Mouse (Mus musculus) midbrain, embryonic 15.5 days (tissue): Measurements from ENCODE around the gene Psen1. TPM values are rescaled to one million over a fixed set of nuclear protein-coding genes. Genes with fewer than 3 reads are reported as not detected.

Experiments
- ATAC-seq: fragments of 200-750 bp; cut with Nextera tagmentation; replicated peaks from 2 replicates; pipeline ENCODE4 v1.8.0; 2017; ENCODE audit warnings: moderate TSS enrichment
- H3K27ac ChIP-seq: fragments of 300-500 bp; sonication (generic); 2 replicates; pipeline ENCODE4 v1.5.1; 2015; ENCODE audit warnings: mild to moderate bottlenecking, inconsistent platforms
- H3K27me3 ChIP-seq: fragments of 300-500 bp; sonication (generic); replicated peaks from 2 replicates; pipeline ENCODE4 v1.6.1; 2015; ENCODE audit warnings: inconsistent platforms
- H3K36me3 ChIP-seq: fragments of 300-500 bp; sonication (generic); replicated peaks from 2 replicates; pipeline ENCODE4 v1.6.1; 2015; ENCODE audit warnings: inconsistent platforms
- H3K4me1 ChIP-seq: fragments of 300-500 bp; sonication (generic); 2 replicates; pipeline ENCODE4 v1.6.1; 2015; ENCODE audit warnings: inconsistent platforms
- H3K4me2 ChIP-seq: fragments of 300-500 bp; sonication (generic); 2 replicates; pipeline ENCODE4 v1.6.1; 2015; ENCODE audit warnings: inconsistent platforms, mild to moderate bottlenecking, moderate library complexity
- H3K4me3 ChIP-seq: fragments of 300-500 bp; sonication (generic); 2 replicates; pipeline ENCODE4 v1.5.1; 2015; ENCODE audit warnings: mild to moderate bottlenecking, inconsistent platforms
- H3K9ac ChIP-seq: fragments of 300-500 bp; sonication (generic); 2 replicates; pipeline ENCODE4 v1.6.1; 2015; ENCODE audit warnings: mild to moderate bottlenecking, inconsistent platforms
- H3K9me3 ChIP-seq: fragments of 300-500 bp; sonication (generic); 2 replicates; pipeline ENCODE4 v1.6.1; 2016; ENCODE audit warnings: inconsistent platforms
- WGBS: fragments of 180-500 bp; shearing (Covaris S2); methylation state at CpG from one replicate; pipeline ENCODE4 v1.1.7; 2015; ENCODE audit warnings: mixed read lengths; 5-methylcytosine and 5-hydroxymethylcytosine counted together
- polyA plus RNA-seq: library from polyadenylated mRNA; unstranded; fragments of >200 nt; fragmentation: Nextera tagmentation; extraction: Ambion mirVana; gene quantifications from 2 replicates; pipeline ENCODE4 v1.2.1, GENCODE M21; 2015

Psen1 gene
- polyA plus RNA-seq, 1 experiment from 2014 or later: 74.7 TPM

- Histone ChIP-seq H3K9me3 (no peaks in the 10 kb centered on the region), H3K4me3 (no peak overlapping the region), H3K27me3 (no peaks in the 10 kb centered on the region), H3K36me3 (0 out of 2 replicates have a peak, but pooled peaks cover 11% of the 10 kb centered on the region), H3K4me2 (no peak overlapping the region), H3K9ac (no peak overlapping the region), H3K4me1 (no peaks in the 10 kb centered on the region), H3K27ac (no peak overlapping the region)
- no peak for ATAC-seq
- 90% methylated on average over 7 of the region's 7 CpGs for WGBS
Measured at GRCm38 (mm10) chr12:83701608-83702007, 13.7 kb downstream of the Psen1 start.

DNA sequence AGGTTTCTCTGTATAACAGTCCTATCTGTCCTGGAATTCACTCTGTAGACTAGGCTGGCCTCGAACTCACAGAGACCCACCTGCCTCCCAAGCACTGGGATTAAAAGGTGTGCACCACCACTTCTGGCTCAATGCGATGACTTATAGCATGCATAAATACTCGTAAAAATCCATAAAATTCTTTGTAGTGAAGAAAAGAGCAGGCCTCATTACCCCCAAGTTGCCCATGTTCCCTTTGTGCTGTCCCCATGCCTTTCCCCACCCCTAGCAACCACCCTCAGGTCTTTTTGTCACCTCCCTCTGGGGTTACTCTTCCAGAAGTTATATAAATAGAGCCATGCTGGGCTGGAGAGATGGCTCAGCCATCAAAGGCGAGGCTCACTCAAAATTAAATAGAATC, 14.8 kb downstream of the Psen1 start:
- Histone ChIP-seq H3K4me2 (no peak overlapping the region), H3K9ac (no peak overlapping the region), H3K4me3 (no peak overlapping the region), H3K4me1 (no peaks in the 10 kb centered on the region), H3K9me3 (no peaks in the 10 kb centered on the region), H3K36me3 (0 out of 2 replicates have a peak, but pooled peaks cover 11% of the 10 kb centered on the region), H3K27ac (no peak overlapping the region), H3K27me3 (no peaks in the 10 kb centered on the region)
- WGBS: 28% methylated on average over 4 of the region's 4 CpGs
- ATAC-seq: no peak

DNA sequence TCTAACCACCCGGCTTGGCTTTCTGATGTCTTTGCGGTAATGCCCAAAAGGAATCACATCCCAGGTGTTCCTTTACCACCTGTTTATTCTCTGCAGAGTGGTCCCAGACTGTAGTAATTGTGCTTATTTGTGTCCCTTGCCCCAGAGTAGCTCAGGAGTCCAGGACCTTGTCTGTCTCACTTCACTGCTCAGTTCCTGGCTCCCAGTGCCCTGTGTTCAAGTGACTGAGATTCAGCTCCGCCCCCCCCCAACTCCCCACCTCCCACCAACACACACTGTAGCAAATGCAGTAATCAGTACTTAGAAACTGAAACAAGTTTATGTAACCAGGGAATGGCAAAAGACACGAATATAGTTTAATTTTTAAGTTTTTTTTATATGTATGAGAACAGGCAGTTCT, 19.0 kb downstream of the Psen1 start:
- no peak overlapping the region for H3K9ac ChIP-seq
- no peaks in the 10 kb centered on the region for H3K36me3 ChIP-seq
- H3K27ac ChIP-seq: no peak overlapping the region
- ATAC-seq: no peak
- H3K4me2 ChIP-seq: no peak overlapping the region
- H3K27me3 ChIP-seq: no peaks in the 10 kb centered on the region
- no peaks in the 10 kb centered on the region for H3K9me3 ChIP-seq
- H3K4me3 ChIP-seq: no peak overlapping the region
- 94% methylated on average over 4 of the region's 4 CpGs for WGBS
- H3K4me1 ChIP-seq: no peaks in the 10 kb centered on the region

DNA sequence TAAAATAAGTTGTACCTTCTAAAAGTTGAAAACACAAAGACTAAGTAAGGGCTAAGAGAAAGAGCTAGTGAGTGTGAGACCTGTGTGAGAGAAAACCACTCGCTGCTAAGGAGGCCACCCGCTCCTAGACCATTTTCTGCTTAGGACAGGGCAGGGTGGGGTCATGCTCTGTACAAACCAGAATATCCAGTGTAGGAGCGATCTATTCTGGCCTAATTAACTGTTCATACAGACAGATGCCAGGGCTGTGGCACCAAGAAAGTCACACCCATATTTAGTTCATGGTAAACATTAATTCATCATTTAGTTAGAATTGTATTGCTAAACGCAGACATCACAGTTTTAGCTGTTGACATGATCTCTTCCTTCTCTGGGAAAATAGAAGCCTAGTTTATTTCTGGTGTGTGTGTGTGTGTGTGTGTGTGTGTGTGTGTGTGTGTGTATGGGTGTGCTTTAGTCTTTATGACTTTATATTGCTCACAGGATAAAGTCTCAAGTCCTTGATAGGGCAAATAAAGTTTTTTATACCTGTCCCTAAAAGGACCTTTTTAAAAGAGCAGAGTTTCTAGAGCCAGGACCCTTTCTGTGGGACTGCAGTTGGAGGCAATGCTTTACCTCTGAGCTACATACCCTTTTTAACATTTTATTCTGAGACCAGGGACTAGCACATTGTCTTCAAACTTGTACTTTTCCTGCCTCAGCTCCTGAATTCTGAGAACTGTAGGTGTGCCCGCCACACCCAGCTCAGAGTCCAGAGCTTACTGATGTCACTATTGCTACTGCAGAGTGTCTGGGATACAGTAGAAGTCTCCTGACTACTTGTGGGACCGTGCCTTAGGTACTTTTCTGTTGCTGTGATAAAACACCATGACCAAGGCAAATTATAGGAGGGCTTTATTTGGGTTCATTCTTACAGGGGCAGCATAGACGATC, 20.5 kb downstream of the Psen1 start:
- no peaks in the 10 kb centered on the region for H3K4me1 ChIP-seq
- H3K27me3 ChIP-seq: no peaks in the 10 kb centered on the region
- no peak overlapping the region for H3K4me2 ChIP-seq
- H3K27ac ChIP-seq: no peak overlapping the region
- H3K36me3 ChIP-seq: peaks cover 12% of the 10 kb centered on the region; the same call in 1 of the 2 replicates
- 90% methylated on average over 7 of the region's 7 CpGs for WGBS
- H3K4me3 ChIP-seq: no peak overlapping the region
- H3K9me3 ChIP-seq: no peaks in the 10 kb centered on the region
- no peak for ATAC-seq
- H3K9ac ChIP-seq: no peak overlapping the region

DNA sequence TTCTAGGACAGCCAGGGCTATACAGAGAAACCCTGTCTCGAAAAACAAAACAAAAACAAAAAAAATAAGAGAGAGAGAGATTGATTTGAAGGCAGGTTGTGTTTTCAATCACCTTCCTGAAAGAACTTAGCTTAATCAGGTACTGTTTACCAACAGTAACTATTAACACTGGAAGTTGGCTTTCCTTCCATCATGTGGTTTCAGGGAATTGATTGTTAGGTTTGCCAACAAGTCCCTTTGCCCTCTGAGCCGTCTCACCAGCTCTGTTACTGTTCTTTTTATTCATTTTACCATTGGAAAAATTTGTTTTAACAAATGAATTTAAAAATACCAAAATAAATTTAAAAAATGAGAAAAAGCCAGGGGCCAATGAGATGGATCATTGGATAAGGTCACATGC, 22.0 kb downstream of the Psen1 start:
- Histone ChIP-seq H3K9ac (no peak overlapping the region), H3K9me3 (no peaks in the 10 kb centered on the region), H3K4me3 (no peak overlapping the region), H3K36me3 (peaks cover 17% of the 10 kb centered on the region; the same call in 1 of the 2 replicates), H3K4me2 (no peak overlapping the region), H3K4me1 (no peaks in the 10 kb centered on the region), H3K27me3 (no peaks in the 10 kb centered on the region), H3K27ac (no peak overlapping the region)
- ATAC-seq: no peak
- WGBS: 93% methylated on average over 2 of the region's 2 CpGs

DNA sequence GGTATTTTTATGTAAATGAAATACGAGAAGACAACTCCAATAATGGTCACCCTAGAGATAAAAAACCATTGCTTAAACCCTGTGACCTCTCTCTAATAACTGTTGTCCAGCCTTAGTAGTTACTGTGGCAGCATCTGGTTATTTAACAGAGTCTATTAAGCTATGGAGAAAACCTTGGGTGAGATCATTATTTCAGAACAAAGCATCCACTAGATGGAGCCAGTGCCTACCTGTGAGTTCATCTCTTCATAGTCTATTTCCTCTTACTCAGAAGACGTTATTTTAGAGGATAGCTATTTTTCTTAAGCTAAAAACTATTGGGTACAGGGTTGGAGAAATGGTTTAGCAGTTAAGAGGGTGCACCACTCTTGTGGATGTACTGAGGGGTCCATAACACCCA, 25.8 kb downstream of the Psen1 start:
- Histone ChIP-seq H3K36me3 (peaks cover 27% of the 10 kb centered on the region; the same call in 1 of the 2 replicates), H3K9ac (no peak overlapping the region), H3K4me1 (no peaks in the 10 kb centered on the region), H3K27ac (no peak overlapping the region), H3K4me2 (no peak overlapping the region), H3K27me3 (no peaks in the 10 kb centered on the region), H3K9me3 (no peaks in the 10 kb centered on the region), H3K4me3 (no peak overlapping the region)
- no peak for ATAC-seq
- WGBS: 45% methylated on average over 2 of the region's 2 CpGs

DNA sequence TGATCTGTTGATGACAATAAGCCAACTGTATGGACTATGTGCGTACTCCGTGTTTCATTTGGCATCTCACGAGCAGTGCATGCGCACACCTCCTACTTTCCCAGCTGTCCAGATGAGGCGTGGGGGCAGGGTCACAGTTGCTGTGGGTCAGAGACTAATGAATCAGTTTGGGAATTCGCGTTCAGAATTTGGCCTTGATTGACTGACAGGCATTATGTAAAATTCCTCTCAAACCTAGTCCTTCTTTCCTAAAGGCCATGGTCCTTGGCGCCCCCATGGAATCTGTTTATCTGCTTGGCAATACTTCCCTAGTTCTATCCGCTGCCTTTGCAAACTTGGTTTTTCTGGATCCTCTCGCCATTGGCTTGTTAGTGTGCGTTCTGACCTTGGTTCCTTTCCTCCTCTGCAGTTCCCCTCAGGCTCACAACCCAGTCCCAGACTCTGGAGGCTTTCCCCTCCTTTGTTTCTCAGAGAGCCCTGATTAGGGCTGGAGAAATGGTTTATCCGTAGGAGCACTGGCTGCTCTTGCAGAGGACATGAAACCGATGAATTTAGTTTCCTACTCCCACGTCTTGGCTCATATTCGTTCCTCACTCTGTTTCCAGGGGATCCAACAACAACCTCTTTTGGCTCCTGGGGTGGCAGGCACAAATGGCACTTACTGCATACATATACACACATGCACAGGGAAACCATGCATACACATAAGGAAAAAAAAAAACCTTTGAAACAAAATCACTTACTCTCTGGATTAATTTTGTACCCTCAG, 28.6 kb downstream of the Psen1 start:
- no peak overlapping the region for H3K4me2 ChIP-seq
- WGBS: 88% methylated on average over 15 of the region's 15 CpGs
- peaks cover 29% of the 10 kb centered on the region; the same call in 1 of the 2 replicates for H3K36me3 ChIP-seq
- no peak overlapping the region for H3K4me3 ChIP-seq
- no peak for ATAC-seq
- no peaks in the 10 kb centered on the region for H3K27me3 ChIP-seq
- H3K9ac ChIP-seq: no peak overlapping the region
- H3K27ac ChIP-seq: no peak overlapping the region
- no peaks in the 10 kb centered on the region for H3K4me1 ChIP-seq
- H3K9me3 ChIP-seq: no peaks in the 10 kb centered on the region

DNA sequence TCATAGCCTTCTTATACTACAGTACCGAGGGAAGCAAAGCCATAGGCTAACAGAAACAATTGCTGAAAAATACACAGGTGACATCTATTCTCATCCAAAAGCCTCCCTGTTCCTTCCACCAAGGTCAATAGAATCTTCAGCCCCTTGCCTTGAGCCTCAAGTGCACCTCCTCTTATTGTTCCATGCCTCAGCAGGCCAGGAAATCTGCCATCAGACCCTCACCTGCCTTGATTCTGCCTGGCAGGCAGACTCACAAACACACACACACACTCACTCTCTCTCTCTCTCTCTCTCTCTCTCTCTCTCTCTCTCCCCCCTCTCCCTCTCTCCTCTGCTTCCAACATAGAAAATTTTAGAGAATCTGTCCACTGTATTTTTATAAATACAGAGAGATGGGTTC, 31.5 kb downstream of the Psen1 start:
- H3K4me1 ChIP-seq: no peaks in the 10 kb centered on the region
- no peak overlapping the region for H3K4me2 ChIP-seq
- H3K27ac ChIP-seq: no peak overlapping the region
- H3K9ac ChIP-seq: no peak overlapping the region
- no peak for ATAC-seq
- peaks cover 22% of the 10 kb centered on the region; the same call in 1 of the 2 replicates for H3K36me3 ChIP-seq
- WGBS: 100% methylated on average over 1 of the region's 1 CpGs
- H3K4me3 ChIP-seq: no peak overlapping the region
- H3K9me3 ChIP-seq: no peaks in the 10 kb centered on the region
- no peaks in the 10 kb centered on the region for H3K27me3 ChIP-seq

DNA sequence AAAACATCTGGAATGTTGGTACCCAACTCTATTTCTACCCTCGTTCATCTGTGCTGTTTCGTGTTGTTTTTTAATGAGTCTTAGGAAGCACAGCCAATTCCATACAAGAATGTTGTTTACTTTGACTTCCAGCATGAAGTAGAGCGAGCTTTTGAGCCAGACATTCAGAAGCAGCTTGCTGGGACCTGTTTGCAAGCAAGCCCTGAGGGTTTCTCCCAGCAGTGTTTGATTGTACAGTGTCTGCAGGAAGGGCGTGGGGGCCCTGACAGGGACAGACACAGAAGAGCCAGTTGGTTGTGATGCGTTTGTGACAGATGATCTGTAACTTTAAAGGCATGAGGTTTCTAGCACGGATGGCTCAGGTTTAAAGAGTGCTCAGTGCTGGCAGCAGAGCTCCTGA, 33.3 kb downstream of the Psen1 start:
- WGBS: 74% methylated on average over 6 of the region's 6 CpGs
- Histone ChIP-seq H3K4me3 (no peak overlapping the region), H3K27me3 (no peaks in the 10 kb centered on the region), H3K9ac (no peak overlapping the region), H3K4me1 (no peaks in the 10 kb centered on the region), H3K9me3 (no peaks in the 10 kb centered on the region), H3K27ac (no peak overlapping the region), H3K4me2 (no peak overlapping the region), H3K36me3 (peaks cover 28% of the 10 kb centered on the region)
- no peak for ATAC-seq

DNA sequence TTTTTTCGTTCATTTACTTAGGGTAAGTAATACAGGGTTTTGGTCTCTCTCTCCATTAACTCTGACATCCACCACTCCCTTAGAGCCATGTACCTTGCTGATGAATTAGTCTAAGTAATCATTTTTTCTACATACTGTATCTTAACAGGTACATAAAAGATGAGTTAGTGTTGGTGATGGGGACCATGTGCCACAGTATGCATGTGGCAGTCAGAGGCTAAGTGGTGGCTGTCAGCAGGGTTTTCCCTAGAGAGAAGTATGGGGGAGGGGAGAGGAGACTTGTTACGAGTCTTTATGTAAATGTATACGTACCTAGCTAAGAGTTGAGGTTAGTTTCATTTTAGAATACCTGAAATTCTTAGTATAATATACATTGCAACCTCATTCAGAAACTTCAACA, 35.1 kb downstream of the Psen1 start:
- Histone ChIP-seq H3K27ac (no peak overlapping the region), H3K36me3 (peaks cover 30% of the 10 kb centered on the region), H3K9ac (no peak overlapping the region), H3K4me1 (no peaks in the 10 kb centered on the region), H3K9me3 (no peaks in the 10 kb centered on the region), H3K4me2 (no peak overlapping the region), H3K4me3 (no peak overlapping the region), H3K27me3 (no peaks in the 10 kb centered on the region)
- WGBS: 77% methylated on average over 3 of the region's 3 CpGs
- ATAC-seq: no peak

- WGBS: 95% methylated on average over 12 of the region's 12 CpGs
- ATAC-seq: no peak
- no peak overlapping the region for H3K4me2 ChIP-seq
- H3K36me3 ChIP-seq: peaks cover 53% of the 10 kb centered on the region
- H3K9me3 ChIP-seq: no peaks in the 10 kb centered on the region
- no peak overlapping the region for H3K4me3 ChIP-seq
- H3K27ac ChIP-seq: no peak overlapping the region
- H3K9ac ChIP-seq: no peak overlapping the region
- no peaks in the 10 kb centered on the region for H3K27me3 ChIP-seq
- no peaks in the 10 kb centered on the region for H3K4me1 ChIP-seq
Measured at GRCm38 (mm10) chr12:83726510-83727308, 38.8 kb downstream of the Psen1 start.

DNA sequence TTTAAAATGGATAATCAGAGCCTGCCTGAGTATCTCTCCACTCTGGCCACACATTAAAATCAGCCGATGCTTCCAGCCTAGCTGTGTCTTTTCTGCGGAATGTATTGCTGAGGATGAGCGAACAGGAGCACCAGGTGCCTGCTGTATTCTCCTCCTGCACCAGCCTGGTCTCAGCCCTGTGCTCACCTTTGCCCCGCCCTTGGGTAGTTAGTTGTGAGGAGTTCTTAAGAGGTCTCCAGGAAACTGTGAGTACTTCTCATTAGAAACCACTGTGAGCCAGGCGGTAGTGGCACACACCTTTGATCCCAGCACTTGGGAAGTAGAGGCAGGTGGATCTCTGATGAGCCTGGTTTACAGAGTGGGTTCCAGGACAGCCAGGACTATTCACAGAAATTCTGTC, 44.3 kb downstream of the Psen1 start:
- peaks cover 64% of the 10 kb centered on the region for H3K36me3 ChIP-seq
- H3K27me3 ChIP-seq: no peaks in the 10 kb centered on the region
- 96% methylated on average over 5 of the region's 5 CpGs for WGBS
- no peaks in the 10 kb centered on the region for H3K9me3 ChIP-seq
- H3K4me1 ChIP-seq: no peaks in the 10 kb centered on the region
- no peak overlapping the region for H3K27ac ChIP-seq
- no peak overlapping the region for H3K4me3 ChIP-seq
- no peak overlapping the region for H3K4me2 ChIP-seq
- no peak overlapping the region for H3K9ac ChIP-seq
- no peak for ATAC-seq
